Mouse (Mus musculus) hindbrain, embryonic 14.5 days (tissue): ENCODE measurements around the gene Ppp3ca. TPM values are rescaled to one million over a fixed set of nuclear protein-coding genes. Genes with fewer than 3 reads are reported as not detected.

Experiments
- ATAC-seq: fragments of 200-750 bp; cut with Nextera tagmentation; 2 replicates; pipeline ENCODE4 v1.8.0; 2017; ENCODE audit warnings: moderate number of reproducible peaks, mild to moderate bottlenecking, moderate TSS enrichment, moderate library complexity; ENCODE audit not compliant: low FRiP score
- DNase-seq: peaks from one replicate; pipeline ENCODE4 v3.0.0-alpha.2; 2015; ENCODE audit warnings: low spot score
- H3K27ac ChIP-seq: fragments of 300-500 bp; sonication (generic); 2 replicates; pipeline ENCODE4 v1.5.1; 2014; ENCODE audit warnings: mild to moderate bottlenecking, moderate library complexity
- H3K27me3 ChIP-seq: fragments of 300-500 bp; sonication (generic); 2 replicates; pipeline ENCODE4 v1.6.1; 2014; ENCODE audit warnings: mild to moderate bottlenecking, low read length, mixed read lengths; ENCODE audit not compliant: control insufficient read depth, insufficient read depth
- H3K36me3 ChIP-seq: fragments of 300-500 bp; sonication (generic); replicated peaks from 2 replicates; pipeline ENCODE4 v1.6.1; 2014; ENCODE audit not compliant: control insufficient read depth, insufficient read depth
- H3K4me1 ChIP-seq: fragments of 300-500 bp; sonication (generic); replicated peaks from 2 replicates; pipeline ENCODE4 v1.6.1; 2014; ENCODE audit warnings: antibody characterized with exemption, low read length, mixed read lengths; ENCODE audit not compliant: control insufficient read depth, insufficient read depth
- H3K4me2 ChIP-seq: fragments of 300-500 bp; sonication (generic); replicated peaks from 2 replicates; pipeline ENCODE4 v1.6.1; 2014; ENCODE audit warnings: mild to moderate bottlenecking, moderate library complexity
- H3K4me3 ChIP-seq: fragments of 300-500 bp; sonication (generic); replicated peaks from 2 replicates; pipeline ENCODE4 v1.5.1; 2014; ENCODE audit warnings: mild to moderate bottlenecking, low read length
- H3K9ac ChIP-seq: fragments of 300-500 bp; sonication (generic); 2 replicates; pipeline ENCODE4 v1.6.1; 2014
- H3K9me3 ChIP-seq: fragments of 300-500 bp; sonication (generic); 2 replicates; pipeline ENCODE4 v1.6.1; 2016; ENCODE audit warnings: low read length; ENCODE audit not compliant: control insufficient read depth
- WGBS: fragments of 180-500 bp; shearing (Covaris S2); extraction: QIAGEN DNeasy Blood & Tissue Kit; methylation state at CpG from one replicate; pipeline ENCODE4 v1.1.7; 2014; 5-methylcytosine and 5-hydroxymethylcytosine counted together
- polyA plus RNA-seq: library from polyadenylated mRNA; unstranded; fragments of >200 nt; fragmentation: Nextera tagmentation; extraction: Ambion mirVana; gene quantifications from 2 replicates; pipeline ENCODE4 v1.2.1, GENCODE M21; 2014

Ppp3ca gene
- polyA plus RNA-seq, 1 experiment from 2014 or later: 181 TPM

DNA sequence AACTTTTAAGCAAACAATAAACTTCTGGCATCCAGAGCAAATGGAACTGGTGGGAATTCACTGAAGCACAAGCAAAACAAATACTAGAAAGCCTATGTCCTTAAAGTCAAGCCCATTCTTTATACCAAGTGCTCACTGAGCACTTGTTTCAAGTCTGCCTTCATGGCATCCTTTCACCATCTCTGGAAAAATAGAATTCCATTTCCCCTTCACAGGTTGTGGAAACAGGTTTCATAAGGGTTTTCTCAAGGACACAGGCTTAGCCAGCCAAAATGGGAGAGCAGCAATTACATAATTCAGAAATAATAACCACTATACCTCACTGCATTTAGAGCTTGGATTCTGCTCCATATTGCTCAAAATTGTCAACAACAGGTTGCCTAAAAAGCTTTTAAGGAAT lies 112.1 kb downstream of the Ppp3ca start:
- Histone ChIP-seq H3K27me3 (no peaks in the 10 kb centered on the region), H3K4me1 (no peaks in the 10 kb centered on the region), H3K9ac (no peak overlapping the region), H3K4me2 (no peak overlapping the region), H3K36me3 (no peaks in the 10 kb centered on the region), H3K4me3 (no peak overlapping the region), H3K27ac (no peak overlapping the region), H3K9me3 (no peaks in the 10 kb centered on the region)
- DNase-seq: no peak
- ATAC-seq: no peak

DNA sequence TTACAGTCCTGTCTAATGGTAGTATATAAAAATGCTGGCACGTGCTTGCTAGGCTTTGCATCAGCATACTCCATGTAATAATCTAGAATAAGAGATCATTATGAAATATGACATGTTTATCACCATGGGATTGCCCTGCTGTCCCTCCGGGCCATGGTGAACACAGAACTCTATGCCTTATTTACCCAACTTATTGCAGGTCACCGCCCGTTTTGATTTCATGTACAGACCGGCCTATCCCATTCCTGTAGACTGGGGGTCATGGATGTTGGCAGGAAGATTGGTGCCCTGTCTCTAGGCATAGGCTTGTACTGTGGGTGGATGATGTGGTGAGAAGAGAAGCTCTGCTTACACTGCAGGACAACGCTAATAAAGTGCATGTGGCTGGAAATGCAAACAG lies 115.8 kb downstream of the Ppp3ca start:
- no peak overlapping the region for H3K4me2 ChIP-seq
- ATAC-seq (no peak), DNase-seq (no peak)
- peaks cover 8% of the 10 kb centered on the region; the same call in 1 of the 2 replicates for H3K4me1 ChIP-seq
- no peak overlapping the region for H3K9ac ChIP-seq
- H3K4me3 ChIP-seq: no peak overlapping the region
- 91% methylated on average over 6 of the region's 6 CpGs for WGBS
- H3K27me3 ChIP-seq: no peaks in the 10 kb centered on the region
- H3K9me3 ChIP-seq: no peaks in the 10 kb centered on the region
- H3K36me3 ChIP-seq: no peaks in the 10 kb centered on the region
- no peak overlapping the region for H3K27ac ChIP-seq

DNA sequence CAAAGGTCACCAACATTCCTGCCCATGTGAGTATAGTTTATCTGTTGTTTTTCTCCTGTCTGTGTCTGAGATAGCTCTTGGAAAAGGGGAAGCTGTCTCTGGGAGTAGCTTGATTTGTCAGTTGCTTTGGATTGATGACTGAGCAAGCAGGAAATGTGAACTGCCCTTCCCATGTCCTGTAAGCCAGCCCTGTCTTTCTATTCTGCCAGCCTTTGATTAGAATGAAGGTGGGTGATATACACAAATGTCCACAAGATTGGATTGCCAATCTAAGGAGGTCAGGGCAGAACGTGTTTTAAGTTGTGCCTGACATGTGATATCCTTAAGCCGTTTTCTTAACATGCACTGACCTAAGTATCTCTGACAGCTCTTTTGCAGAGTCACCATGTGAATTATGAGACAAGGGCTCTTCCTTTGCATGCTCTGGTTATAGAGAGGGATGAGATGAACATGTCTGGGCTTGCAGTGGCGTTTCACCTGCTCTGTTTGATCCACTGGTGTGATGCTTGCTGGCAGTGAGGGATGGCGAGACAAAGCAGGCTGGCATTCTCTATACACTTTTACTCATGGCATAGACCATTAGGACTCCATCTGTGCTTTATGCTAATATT lies 120.4 kb downstream of the Ppp3ca start:
- no peak overlapping the region for H3K4me3 ChIP-seq
- H3K36me3 ChIP-seq: no peaks in the 10 kb centered on the region
- no peak overlapping the region for H3K4me2 ChIP-seq
- peak; percentile 37; the same call in 1 of the 2 replicates for ATAC-seq
- H3K9me3 ChIP-seq: no peaks in the 10 kb centered on the region
- H3K27ac ChIP-seq: peak overlapping the region; percentile 36
- H3K9ac ChIP-seq: no peak overlapping the region
- peaks cover 14% of the 10 kb centered on the region for H3K4me1 ChIP-seq
- no peak for DNase-seq
- no peaks in the 10 kb centered on the region for H3K27me3 ChIP-seq
- 51% methylated on average over 4 of the region's 4 CpGs for WGBS

DNA sequence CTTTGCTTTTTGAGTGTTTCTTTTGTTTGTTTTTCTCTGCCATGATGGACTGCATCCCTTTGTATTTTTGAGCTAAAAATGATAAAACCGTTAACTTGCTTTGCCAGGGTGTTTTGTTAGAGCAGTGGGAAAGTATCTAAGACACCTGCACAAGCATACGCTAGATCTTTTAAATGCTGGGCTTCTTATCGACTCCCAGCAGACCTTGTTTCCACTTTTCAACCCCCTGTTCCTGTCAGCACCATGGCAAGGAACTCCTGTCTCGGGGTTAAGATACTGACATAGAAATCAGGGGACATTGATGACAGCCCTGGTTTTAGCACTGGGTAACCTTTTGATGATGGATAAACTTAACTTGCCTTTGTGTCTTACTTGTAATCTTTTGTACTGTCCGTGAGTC lies 121.5 kb downstream of the Ppp3ca start:
- H3K9me3 ChIP-seq: no peaks in the 10 kb centered on the region
- H3K27me3 ChIP-seq: no peaks in the 10 kb centered on the region
- no peak overlapping the region for H3K4me2 ChIP-seq
- ATAC-seq (no peak), DNase-seq (no peak)
- no peak overlapping the region for H3K4me3 ChIP-seq
- H3K27ac ChIP-seq: no peak overlapping the region
- H3K36me3 ChIP-seq: no peaks in the 10 kb centered on the region
- H3K9ac ChIP-seq: no peak overlapping the region
- H3K4me1 ChIP-seq: peaks cover 14% of the 10 kb centered on the region
- 85% methylated on average over 5 of the region's 5 CpGs for WGBS

DNA sequence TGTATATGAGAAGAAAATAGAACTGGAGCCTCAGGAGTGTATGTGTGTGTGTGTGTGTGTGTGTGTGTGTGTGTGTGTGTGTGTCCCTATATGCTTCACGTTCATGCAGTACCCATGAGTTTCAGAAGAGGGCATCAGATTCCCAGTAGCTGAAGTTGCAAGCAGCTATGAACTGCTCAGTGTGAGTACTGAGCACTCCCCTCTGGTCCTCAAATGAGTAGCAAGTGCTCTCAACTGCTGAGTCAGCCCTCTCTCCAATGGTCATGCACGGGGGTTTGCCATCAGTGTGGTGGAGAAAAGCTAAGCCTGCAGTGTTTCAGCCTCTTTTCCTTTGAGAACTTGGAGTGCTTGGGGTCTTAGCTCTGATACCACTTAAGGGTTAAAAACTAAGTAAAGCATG lies 122.0 kb downstream of the Ppp3ca start:
- Histone ChIP-seq H3K9me3 (no peaks in the 10 kb centered on the region), H3K9ac (no peak overlapping the region), H3K27me3 (no peaks in the 10 kb centered on the region), H3K4me3 (no peak overlapping the region), H3K27ac (no peak overlapping the region), H3K36me3 (no peaks in the 10 kb centered on the region), H3K4me2 (no peak overlapping the region), H3K4me1 (peaks cover 14% of the 10 kb centered on the region)
- 87% methylated on average over 2 of the region's 2 CpGs for WGBS
- no peak for ATAC-seq
- DNase-seq: no peak

DNA sequence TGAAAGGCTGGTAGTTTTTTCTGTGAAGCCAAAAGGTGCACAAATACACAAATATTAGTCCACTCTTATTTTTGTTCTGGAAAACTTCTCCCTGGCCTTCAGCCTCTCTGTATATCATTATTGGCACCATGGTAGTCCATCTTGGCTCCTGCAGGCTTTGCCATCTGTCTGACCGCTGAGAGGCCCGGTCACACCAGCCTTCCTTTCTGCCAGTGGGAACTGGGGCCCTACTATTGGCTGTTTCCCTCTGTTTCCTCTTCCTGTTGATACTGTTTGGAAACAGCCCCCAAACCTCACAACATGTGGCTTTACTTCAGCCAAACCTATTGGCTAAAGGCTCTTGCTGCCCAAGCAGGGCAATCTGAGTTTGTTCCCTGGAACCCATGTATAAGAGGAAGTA lies 123.5 kb downstream of the Ppp3ca start:
- H3K27me3 ChIP-seq: no peaks in the 10 kb centered on the region
- no peak overlapping the region for H3K27ac ChIP-seq
- H3K9ac ChIP-seq: no peak overlapping the region
- no peak overlapping the region for H3K4me3 ChIP-seq
- peaks cover 14% of the 10 kb centered on the region for H3K4me1 ChIP-seq
- no peak for ATAC-seq
- no peak overlapping the region for H3K4me2 ChIP-seq
- H3K9me3 ChIP-seq: no peaks in the 10 kb centered on the region
- 0 out of 2 replicates have a peak, but pooled peaks cover 4% of the 10 kb centered on the region for H3K36me3 ChIP-seq
- no peak for DNase-seq
- 90% methylated on average over 2 of the region's 2 CpGs for WGBS

DNA sequence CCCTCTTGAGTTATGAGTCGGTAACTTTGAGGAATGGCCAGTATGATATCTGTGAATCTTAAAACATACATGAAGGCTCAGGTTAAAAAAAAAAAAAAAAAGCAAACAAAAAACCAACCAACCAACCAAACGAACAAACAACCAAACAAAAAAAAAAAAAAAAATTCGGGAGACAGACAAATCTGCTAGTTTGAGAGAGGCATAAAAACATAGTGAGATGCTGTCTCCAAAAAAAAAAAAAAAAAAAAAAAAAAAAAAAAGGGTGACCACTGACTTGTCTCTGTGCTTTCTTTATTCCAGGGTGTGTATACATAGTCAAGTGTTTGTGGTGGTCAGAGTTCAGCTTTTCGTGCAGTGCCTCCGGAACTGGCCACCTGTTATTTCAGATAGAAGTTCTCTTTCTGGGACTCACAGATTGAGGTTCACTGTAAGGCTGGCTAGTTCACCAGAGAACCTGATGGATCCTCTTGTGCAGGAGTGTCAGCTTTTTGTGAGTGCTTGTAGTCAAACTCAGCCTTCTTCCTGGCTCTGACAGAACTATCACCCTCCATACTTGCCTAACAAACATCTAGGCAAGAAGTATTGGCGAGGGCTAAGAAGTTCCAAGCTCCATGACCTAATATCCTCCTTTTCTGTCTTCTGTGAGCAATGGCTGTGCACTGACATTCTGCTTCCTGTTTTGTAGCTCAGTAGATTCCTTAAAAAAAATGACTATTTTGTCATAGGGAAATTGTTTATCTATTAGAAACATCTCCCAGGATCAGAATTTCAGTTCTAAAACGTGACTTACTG lies 124.7 kb downstream of the Ppp3ca start:
- H3K9me3 ChIP-seq: no peaks in the 10 kb centered on the region
- no peak overlapping the region for H3K27ac ChIP-seq
- ATAC-seq (no peak), DNase-seq (no peak)
- no peaks in the 10 kb centered on the region for H3K27me3 ChIP-seq
- peaks cover 7% of the 10 kb centered on the region for H3K36me3 ChIP-seq
- no peak overlapping the region for H3K4me3 ChIP-seq
- H3K9ac ChIP-seq: no peak overlapping the region
- no peak overlapping the region for H3K4me2 ChIP-seq
- 89% methylated on average over 7 of the region's 7 CpGs for WGBS
- peaks cover 14% of the 10 kb centered on the region for H3K4me1 ChIP-seq

DNA sequence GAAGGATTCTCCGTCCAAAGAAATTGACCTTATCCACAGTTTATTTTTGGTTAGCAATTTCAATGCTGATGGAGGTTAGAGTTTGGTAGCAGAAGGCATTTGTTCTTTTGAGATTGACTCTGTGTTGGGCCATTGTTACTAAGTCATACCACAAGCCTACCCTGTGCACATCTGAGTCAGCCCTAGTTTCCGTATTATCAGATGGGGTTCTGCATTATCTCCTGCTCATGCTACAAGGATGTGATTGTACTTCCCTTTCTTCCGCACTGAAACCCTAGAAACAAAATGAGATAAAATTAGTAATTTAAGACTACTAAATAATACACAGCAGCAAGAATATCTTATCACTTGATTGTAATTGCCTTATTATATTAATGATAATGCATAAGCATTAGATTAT lies 129.0 kb downstream of the Ppp3ca start:
- H3K4me2 ChIP-seq: no peak overlapping the region
- no peaks in the 10 kb centered on the region for H3K9me3 ChIP-seq
- no peak overlapping the region for H3K9ac ChIP-seq
- H3K4me3 ChIP-seq: no peak overlapping the region
- DNase-seq (no peak), ATAC-seq (no peak)
- no peaks in the 10 kb centered on the region for H3K4me1 ChIP-seq
- H3K27ac ChIP-seq: no peak overlapping the region
- H3K36me3 ChIP-seq: peaks cover 11% of the 10 kb centered on the region
- H3K27me3 ChIP-seq: no peaks in the 10 kb centered on the region
- 95% methylated on average over 3 of the region's 3 CpGs for WGBS

DNA sequence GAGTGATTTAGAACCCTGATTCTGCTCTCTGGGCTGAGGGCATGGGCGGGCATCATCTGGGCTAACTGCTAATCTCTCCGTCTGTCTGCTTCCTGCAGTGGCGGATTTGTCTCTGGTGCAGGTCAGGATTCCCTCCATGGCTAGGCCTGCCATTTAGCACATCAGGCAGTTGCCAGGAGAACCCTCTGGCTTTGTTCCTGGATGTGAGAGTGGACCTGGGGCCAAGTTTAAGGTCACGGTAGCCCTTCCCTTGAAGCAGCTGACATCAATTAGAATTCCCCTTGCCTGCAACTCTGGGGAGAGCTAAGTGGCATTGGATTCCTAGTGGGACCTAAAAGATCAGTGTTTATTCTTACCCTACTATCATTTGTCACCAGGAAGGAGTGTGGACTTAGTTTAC lies 132.7 kb downstream of the Ppp3ca start:
- ATAC-seq (no peak), DNase-seq (no peak)
- no peaks in the 10 kb centered on the region for H3K27me3 ChIP-seq
- H3K9ac ChIP-seq: no peak overlapping the region
- no peak overlapping the region for H3K4me3 ChIP-seq
- H3K4me2 ChIP-seq: no peak overlapping the region
- H3K36me3 ChIP-seq: peaks cover 11% of the 10 kb centered on the region
- WGBS: 86% methylated on average over 4 of the region's 4 CpGs
- H3K27ac ChIP-seq: no peak overlapping the region
- H3K9me3 ChIP-seq: no peaks in the 10 kb centered on the region
- no peaks in the 10 kb centered on the region for H3K4me1 ChIP-seq
